ENCODE assay signal across 8 mouse cellular contexts in genomic region chr2:165751068-165751467, GRCm38 (mm10).
A peak's percentile ranks its signal among the peaks of the same experiment; 100 is the strongest.
DNase-seq lines count a peak whose midpoint lies in the region; ATAC-seq lines count a peak whose summit lies in the region.

No protein-coding gene starts in this region.

- peaks cover 14% of the 10 kb centered on the region for H3K27me3 ChIP-seq in embryonic facial prominence, embryonic 10.5 days (replicated peaks; ENCODE audit: low read depth, poor library complexity, severe bottlenecking)
- H3K27me3 ChIP-seq in limb, embryonic 11.5 days (ENCODE audit: control insufficient read depth, insufficient read depth, low read length), result no peaks in the 10 kb centered on the region

- H3K27ac ChIP-seq in embryonic facial prominence, embryonic 10.5 days (replicated peaks), result peak overlapping the region; percentile 69
- no peak overlapping the region for H3K27ac ChIP-seq in limb, embryonic 11.5 days (replicated peaks; ENCODE audit: low read depth, low read length)

- H3K4me1 ChIP-seq in embryonic facial prominence, embryonic 10.5 days, result peaks cover 32% of the 10 kb centered on the region
- 0 out of 2 replicates have a peak, but pooled peaks cover 7% of the 10 kb centered on the region for H3K4me1 ChIP-seq in limb, embryonic 11.5 days (ENCODE audit: control insufficient read depth, insufficient read depth, low read length)

- no peak overlapping the region for H3K9ac ChIP-seq in limb, embryonic 11.5 days (ENCODE audit: low read length)

- H3K9me3 ChIP-seq in embryonic facial prominence, embryonic 10.5 days, result no peaks in the 10 kb centered on the region
- no peaks in the 10 kb centered on the region for H3K9me3 ChIP-seq in limb, embryonic 11.5 days (ENCODE audit: control insufficient read depth, low read length)

- peaks cover 4% of the 10 kb centered on the region; the same call in 1 of the 2 replicates for H3K36me3 ChIP-seq in embryonic facial prominence, embryonic 10.5 days (replicated peaks)
- no peaks in the 10 kb centered on the region for H3K36me3 ChIP-seq in limb, embryonic 11.5 days (ENCODE audit: control insufficient read depth, insufficient read depth, low read length)

- H3K4me2 ChIP-seq in limb, embryonic 11.5 days (ENCODE audit: low read depth, severe bottlenecking), result no peak overlapping the region

- DNase-seq in gastrocnemius, postnatal 10 days, result peak; percentile 38
- no peak for DNase-seq in gastrocnemius, postnatal 25 days
- DNase-seq in retina, adult 2 months (ENCODE audit: low read depth, low spot score), result peak; percentile 29
- no peak for DNase-seq in retina, embryonic 14.5 days (ENCODE audit: low spot score)
- DNase-seq in embryonic facial prominence, embryonic 10.5 days (ENCODE audit: low spot score), result peak; percentile 63
- peak; percentile 42 for DNase-seq in limb, embryonic 11.5 days (ENCODE audit: low spot score)
- no peak for DNase-seq in spleen, postnatal 14 days (ENCODE audit: low spot score in 2 of 2)

- no peak for ATAC-seq in limb, embryonic 11.5 days (ENCODE audit: insufficient number of reproducible peaks, low FRiP score, low TSS enrichment, low read depth)
- ATAC-seq in inflammation-experienced regulatory T-cells, adult 6 months, result no peak

- no peak overlapping the region for H3K4me3 ChIP-seq in embryonic facial prominence, embryonic 10.5 days
- no peak overlapping the region for H3K4me3 ChIP-seq in limb, embryonic 11.5 days (ENCODE audit: low read depth, low read length)

- 26% methylated on average over 7 of the region's 7 CpGs for WGBS in embryonic facial prominence, embryonic 10.5 days
- WGBS in limb, embryonic 11.5 days, result 40% methylated on average over 7 of the region's 7 CpGs

Comparison
In these comparisons a context has a peak if more than half of its experiments do, and no peak if none do; other contexts are left out.
1. DNase-seq: peak in gastrocnemius, postnatal 10 days (single experiment), retina, adult 2 months (single experiment), embryonic facial prominence, embryonic 10.5 days (single experiment) and limb, embryonic 11.5 days (single experiment); none in gastrocnemius, postnatal 25 days (single experiment), retina, embryonic 14.5 days (single experiment) and spleen, postnatal 14 days (0 of 2).